Mouse (Mus musculus) intestine, postnatal 0 days (tissue): ENCODE results near the gene Samd13. TPM values are rescaled to one million over a fixed set of nuclear protein-coding genes. Genes with fewer than 3 reads are reported as not detected.

Experiments used
- ATAC-seq: fragments of 200-750 bp; cut with Nextera tagmentation; 2 replicates; pipeline ENCODE4 v1.8.0; 2017; ENCODE audit warnings: mild to moderate bottlenecking, moderate TSS enrichment, moderate library complexity
- H3K27ac ChIP-seq: fragments of 300-500 bp; sonication (generic); 2 replicates; pipeline ENCODE4 v1.5.1; 2014; ENCODE audit warnings: mild to moderate bottlenecking, low read depth, low read length, moderate library complexity
- H3K27me3 ChIP-seq: fragments of 300-500 bp; sonication (generic); replicated peaks from 2 replicates; pipeline ENCODE4 v1.6.1; 2014; ENCODE audit warnings: low read length, mixed read lengths; ENCODE audit not compliant: control insufficient read depth, insufficient read depth
- H3K36me3 ChIP-seq: fragments of 300-500 bp; sonication (generic); 2 replicates; pipeline ENCODE4 v1.6.1; 2014; ENCODE audit warnings: mild to moderate bottlenecking, moderate library complexity; ENCODE audit not compliant: control insufficient read depth, insufficient read depth
- H3K4me1 ChIP-seq: fragments of 300-500 bp; sonication (generic); replicated peaks from 2 replicates; pipeline ENCODE4 v1.6.1; 2014; ENCODE audit warnings: antibody characterized with exemption, low read length, mixed read lengths; ENCODE audit not compliant: control insufficient read depth, insufficient read depth
- H3K4me2 ChIP-seq: fragments of 300-500 bp; sonication (generic); replicated peaks from 2 replicates; pipeline ENCODE4 v1.6.1; 2014; ENCODE audit warnings: low read depth, mild to moderate bottlenecking, moderate library complexity
- H3K4me3 ChIP-seq: fragments of 300-500 bp; sonication (generic); 2 replicates; pipeline ENCODE4 v1.5.1; 2014; ENCODE audit warnings: low read depth, low read length
- H3K9ac ChIP-seq: fragments of 300-500 bp; sonication (generic); 2 replicates; pipeline ENCODE4 v1.6.1; 2014; ENCODE audit warnings: mild to moderate bottlenecking, low read depth, low read length
- H3K9me3 ChIP-seq: fragments of 300-500 bp; sonication (generic); 2 replicates; pipeline ENCODE4 v1.6.1; 2016; ENCODE audit warnings: mixed run types; ENCODE audit not compliant: control insufficient read depth
- CTCF ChIP-seq: sonication (generic); IDR thresholded peaks from 2 replicates; pipeline ENCODE4 v1.5.1; 2016; ENCODE audit warnings: low read depth, mild to moderate bottlenecking, control low read depth, antibody characterized with exemption, moderate library complexity
- WGBS: fragments of 180-500 bp; shearing (Covaris S2); extraction: QIAGEN DNeasy Blood & Tissue Kit; methylation state at CpG from one replicate; pipeline ENCODE4 v1.1.7; 2014; 5-methylcytosine and 5-hydroxymethylcytosine counted together
- polyA plus RNA-seq: library from polyadenylated mRNA; unstranded; fragments of >200 nt; fragmentation: Nextera tagmentation; extraction: Ambion mirVana; gene quantifications from 2 replicates; pipeline ENCODE4 v1.2.1, GENCODE M21; 2015

Gene Samd13
- polyA plus RNA-seq, 1 experiment from 2014 or later = 0.07 TPM

DNA sequence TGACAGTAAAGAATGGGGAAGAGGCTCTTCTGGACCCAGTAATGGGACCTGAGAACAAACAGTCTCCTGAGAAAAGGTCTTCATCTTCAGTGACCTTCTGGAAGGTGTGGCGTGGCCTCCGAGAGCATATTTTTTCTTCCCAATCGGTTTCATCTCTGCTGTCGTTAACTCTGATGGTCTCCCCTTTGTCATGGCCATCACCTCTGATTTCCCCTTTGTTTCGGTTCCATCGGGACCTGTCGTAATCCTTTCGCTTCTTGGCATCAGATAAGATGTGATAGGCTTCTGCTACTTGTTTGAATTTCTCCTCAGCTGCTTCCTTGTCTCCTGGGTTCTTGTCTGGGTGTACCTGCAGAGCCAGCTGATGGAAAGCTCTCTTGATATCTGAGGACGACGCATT is 34.7 kb downstream of the Samd13 start:
- no peak for ATAC-seq
- H3K36me3 ChIP-seq = no peaks in the 10 kb centered on the region
- WGBS = 70% methylated on average over 10 of the region's 10 CpGs
- H3K4me3 ChIP-seq = no peak overlapping the region
- no peaks in the 10 kb centered on the region for H3K9me3 ChIP-seq
- no peak overlapping the region for H3K27ac ChIP-seq
- H3K4me1 ChIP-seq = no peaks in the 10 kb centered on the region
- H3K27me3 ChIP-seq = no peaks in the 10 kb centered on the region
- H3K4me2 ChIP-seq = no peak overlapping the region
- no peak for TF ChIP-seq CTCF
- H3K9ac ChIP-seq = no peak overlapping the region

DNA sequence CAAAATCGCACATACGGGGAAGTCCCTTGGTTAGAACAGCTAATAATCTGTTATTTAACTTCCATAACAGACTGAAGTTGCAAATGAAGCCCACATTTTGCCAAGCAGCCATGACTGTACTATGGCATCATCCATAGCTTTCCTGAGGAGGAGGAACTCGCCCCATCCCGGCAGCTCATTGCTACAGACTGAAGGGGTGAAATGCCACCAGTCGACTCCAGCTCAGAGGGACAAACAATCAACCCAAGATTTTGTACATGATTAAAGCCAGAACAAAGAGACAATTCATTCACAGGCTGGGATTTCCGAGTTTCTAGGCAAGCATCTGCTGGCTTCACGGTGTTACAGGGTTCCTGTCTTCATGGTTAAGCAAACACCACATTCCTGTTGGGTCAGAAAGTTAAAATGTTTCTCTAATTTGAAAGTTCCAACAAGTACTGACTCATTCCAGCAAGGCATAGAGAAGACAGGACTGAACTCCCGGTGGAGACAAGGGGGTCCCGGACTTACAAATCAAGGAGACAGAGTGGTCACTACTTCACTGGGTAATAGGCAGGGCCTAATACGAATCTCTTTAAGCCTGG is 36.0 kb downstream of the Samd13 start:
- ATAC-seq = no peak
- no peak for TF ChIP-seq CTCF

DNA sequence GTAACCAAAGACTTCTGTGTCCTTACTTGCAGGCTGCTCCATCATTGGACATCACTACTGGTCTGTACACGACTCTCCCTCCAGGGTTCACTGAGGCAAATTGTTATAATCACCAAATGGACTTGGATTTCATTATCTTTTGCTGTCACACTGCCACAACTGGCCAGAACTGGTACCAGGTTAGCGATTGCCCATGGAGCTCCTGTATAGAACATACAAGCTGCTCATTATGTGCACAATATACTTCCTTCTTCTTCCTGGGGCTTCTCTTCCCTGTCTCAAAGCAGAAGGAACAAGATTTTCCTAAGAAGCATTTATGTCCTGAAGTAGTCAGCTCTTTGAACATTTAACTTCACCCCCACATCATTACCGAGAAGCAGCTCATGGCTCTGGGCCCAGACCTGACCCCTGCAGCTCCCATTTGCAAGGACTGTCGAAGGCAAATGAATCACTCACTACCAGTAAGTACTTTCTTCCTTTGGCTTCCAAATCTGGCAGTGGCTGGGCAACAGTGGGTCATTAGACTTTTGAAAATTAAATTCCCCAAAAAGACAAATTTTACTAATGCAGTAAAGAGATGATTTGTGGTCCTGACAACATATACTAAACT is 43.5 kb downstream of the Samd13 start:
- no peak overlapping the region for H3K9ac ChIP-seq
- no peaks in the 10 kb centered on the region for H3K36me3 ChIP-seq
- H3K27me3 ChIP-seq = no peaks in the 10 kb centered on the region
- no peak for ATAC-seq
- H3K4me3 ChIP-seq = no peak overlapping the region
- no peak overlapping the region for H3K27ac ChIP-seq
- no peaks in the 10 kb centered on the region for H3K9me3 ChIP-seq
- H3K4me2 ChIP-seq = no peak overlapping the region
- H3K4me1 ChIP-seq = no peaks in the 10 kb centered on the region
- 65% methylated on average over 4 of the region's 4 CpGs for WGBS
- TF ChIP-seq CTCF = no peak

More for the DNA sequence above, 36.0 kb downstream of the Samd13 start:
- Histone ChIP-seq H3K27ac (no peak overlapping the region), H3K4me2 (no peak overlapping the region), H3K9me3 (no peaks in the 10 kb centered on the region), H3K9ac (no peak overlapping the region), H3K4me1 (no peaks in the 10 kb centered on the region), H3K27me3 (no peaks in the 10 kb centered on the region), H3K4me3 (no peak overlapping the region), H3K36me3 (no peaks in the 10 kb centered on the region)
- 67% methylated on average over 10 of the region's 10 CpGs for WGBS

DNA sequence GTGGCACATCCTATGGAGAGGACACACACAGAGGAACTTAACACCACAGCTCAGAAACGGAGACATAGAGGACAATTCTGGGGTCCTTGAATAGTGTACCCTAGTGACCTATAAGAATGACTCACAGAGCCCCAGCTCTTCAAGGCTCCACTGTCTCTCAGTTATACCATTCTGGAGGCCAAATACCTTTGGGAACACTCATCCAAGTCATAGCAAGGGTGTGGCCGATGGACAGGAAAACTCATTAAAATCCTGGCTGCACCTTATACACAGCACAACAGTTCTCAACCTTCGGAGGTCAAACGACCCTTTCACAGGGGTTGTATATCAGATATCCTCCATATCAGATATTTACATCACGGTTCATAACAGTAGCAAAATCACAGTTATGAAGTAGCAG is 52.9 kb downstream of the Samd13 start:
- Histone ChIP-seq H3K4me1 (no peaks in the 10 kb centered on the region), H3K9ac (no peak overlapping the region), H3K4me2 (no peak overlapping the region), H3K27ac (no peak overlapping the region), H3K4me3 (no peak overlapping the region), H3K9me3 (no peaks in the 10 kb centered on the region), H3K36me3 (no peaks in the 10 kb centered on the region), H3K27me3 (no peaks in the 10 kb centered on the region)
- no peak for ATAC-seq
- no peak for TF ChIP-seq CTCF
- WGBS = 80% methylated on average over 5 of the region's 5 CpGs

DNA sequence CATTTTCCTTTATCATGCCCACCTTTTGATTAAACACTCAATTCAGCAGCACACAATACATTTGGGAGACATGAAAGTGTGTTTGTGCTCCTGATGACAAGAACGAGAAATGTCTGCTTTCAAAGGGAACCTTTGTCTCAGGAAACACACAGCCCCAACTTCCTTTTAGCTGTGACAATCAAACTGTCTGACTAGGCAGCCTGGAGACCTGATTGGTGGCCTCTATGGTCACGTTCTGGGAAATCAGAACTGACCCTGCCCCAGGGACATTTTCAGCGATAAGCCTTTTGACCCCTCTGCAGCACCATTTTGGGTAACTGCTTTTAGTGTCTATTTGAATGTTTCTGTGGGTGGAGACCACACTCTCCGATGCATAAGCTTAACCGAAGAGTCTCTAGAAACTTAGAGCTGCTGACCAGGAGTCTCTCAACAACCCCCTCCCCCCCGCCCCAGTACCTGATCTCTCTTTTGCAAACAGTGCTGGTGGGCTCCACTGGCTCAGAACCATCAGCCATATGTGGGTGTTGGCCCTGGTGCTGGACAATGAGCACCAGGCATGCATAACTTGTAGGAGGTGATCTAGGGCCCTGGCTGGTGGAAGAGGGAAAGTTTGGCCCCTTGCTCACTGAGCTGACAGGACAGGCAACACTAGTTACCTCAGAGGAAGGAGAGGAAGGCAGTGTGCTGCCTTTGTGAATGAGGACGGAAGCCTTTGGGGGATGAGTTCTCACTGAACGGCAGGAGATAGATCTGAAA is 57.0 kb downstream of the Samd13 start:
- Histone ChIP-seq H3K27ac (no peak overlapping the region), H3K36me3 (no peaks in the 10 kb centered on the region), H3K4me3 (no peak overlapping the region), H3K9me3 (no peaks in the 10 kb centered on the region), H3K27me3 (no peaks in the 10 kb centered on the region), H3K9ac (no peak overlapping the region), H3K4me1 (no peaks in the 10 kb centered on the region), H3K4me2 (no peak overlapping the region)
- no peak for ATAC-seq
- TF ChIP-seq CTCF = no peak
- WGBS = 77% methylated on average over 8 of the region's 8 CpGs

DNA sequence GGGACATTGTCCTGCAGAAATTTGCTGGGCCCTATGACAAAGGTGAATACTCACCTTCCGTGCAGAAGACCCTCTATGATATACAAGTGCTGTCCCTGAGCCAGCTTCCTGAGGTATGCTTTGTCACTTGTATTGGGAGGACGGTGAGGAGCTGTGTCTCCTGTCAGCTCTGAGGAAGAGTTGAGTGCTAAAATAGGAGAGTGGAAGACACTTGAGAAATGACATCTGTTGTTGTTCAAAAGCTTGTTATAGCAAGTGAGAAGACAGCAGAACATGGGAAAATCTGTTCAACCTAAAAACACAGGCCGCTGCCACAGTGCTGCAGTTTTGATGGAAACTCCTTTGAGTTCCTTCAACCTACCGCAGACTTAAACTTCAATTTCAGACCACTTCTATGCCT is 59.6 kb downstream of the Samd13 start:
- H3K9me3 ChIP-seq = no peaks in the 10 kb centered on the region
- H3K4me3 ChIP-seq = no peak overlapping the region
- no peak for ATAC-seq
- no peak overlapping the region for H3K27ac ChIP-seq
- 84% methylated on average over 4 of the region's 4 CpGs for WGBS
- H3K27me3 ChIP-seq = no peaks in the 10 kb centered on the region
- H3K4me1 ChIP-seq = no peaks in the 10 kb centered on the region
- no peak for TF ChIP-seq CTCF
- no peaks in the 10 kb centered on the region for H3K36me3 ChIP-seq
- no peak overlapping the region for H3K9ac ChIP-seq
- H3K4me2 ChIP-seq = no peak overlapping the region
